Mouse (Mus musculus) left cerebral cortex, adult 11 months (tissue): ENCODE data around the gene Parl.
A peak's percentile ranks its signal among the peaks of the same experiment; 100 is the strongest.

ENCODE experiments used
- DNase-seq: peaks from one replicate; pipeline ENCODE4 v3.0.0; 2022; ENCODE audit warnings: low spot score

The Parl gene

DNA sequence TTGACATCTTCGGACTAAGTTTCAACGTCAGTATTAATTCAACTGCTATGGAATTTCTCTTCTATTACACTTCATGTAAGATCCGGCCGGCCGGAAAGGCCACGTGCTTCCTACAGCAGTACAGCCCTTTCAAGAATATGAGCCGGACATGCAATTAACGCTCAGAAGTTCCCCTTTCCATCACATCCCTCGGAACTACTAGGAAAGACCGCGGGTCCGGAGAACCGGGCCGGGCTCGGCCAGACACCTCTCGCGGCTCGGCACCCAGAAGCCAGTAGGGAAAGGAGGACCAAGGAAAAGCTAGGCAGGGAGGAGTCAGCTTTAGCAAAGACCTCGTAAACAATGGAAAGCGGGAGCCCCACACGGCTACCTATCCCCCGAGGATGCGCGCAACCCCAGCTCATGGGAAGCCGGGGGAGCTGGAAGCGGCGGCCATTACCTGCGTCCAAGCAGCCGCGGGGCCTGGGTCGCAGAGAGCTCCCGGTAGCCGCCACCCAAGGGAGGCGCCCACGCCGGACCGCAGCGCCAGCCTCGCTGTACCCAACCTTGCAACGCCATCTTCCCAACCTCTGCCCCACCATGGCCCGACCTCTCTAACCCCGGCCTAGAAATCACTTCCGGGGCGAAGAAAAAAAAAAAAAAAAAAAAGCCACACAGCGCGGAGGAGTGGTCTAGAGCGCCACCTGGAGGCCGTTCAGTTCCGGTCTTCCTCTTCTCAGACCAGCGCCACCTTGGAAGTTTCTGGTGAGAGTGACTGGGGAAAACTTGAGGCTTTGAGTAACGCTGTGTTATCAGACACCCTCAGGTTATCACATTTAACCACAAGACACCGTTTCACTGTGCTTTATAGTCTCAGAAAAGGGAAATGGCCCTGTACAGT lies at the start of gene Parl:
Parl (minus strand) TSS at position 618 of the 880 bp plus-strand sequence.
- DNase-seq: peak; percentile 45

GRCm38 (mm10) chr16:20345464-20345863 lies 43.3 kb upstream of the Parl start:
- DNase-seq: no peak

GRCm38 (mm10) chr16:20338616-20339015 lies 36.4 kb upstream of the Parl start:
- peak; percentile 82 for DNase-seq

DNA sequence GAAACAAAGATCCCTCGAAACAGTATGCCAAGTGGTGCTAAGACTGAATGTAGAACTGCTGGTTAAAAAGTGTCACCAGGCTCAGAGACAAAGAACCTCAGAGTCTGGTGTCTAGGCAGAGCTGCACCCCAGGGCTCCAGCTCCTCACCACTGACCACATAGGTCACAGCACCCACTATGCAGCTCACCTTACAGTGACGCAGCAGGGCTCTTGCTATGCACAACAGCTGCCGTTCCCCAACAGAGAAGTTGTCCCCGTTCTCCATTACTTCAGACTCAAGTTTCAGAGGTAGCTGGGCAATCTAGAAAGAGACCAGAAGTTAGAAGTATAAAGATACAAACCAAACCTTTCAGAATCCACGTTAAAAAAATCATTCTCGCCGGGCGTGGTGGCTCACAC lies 32.7 kb upstream of the Parl start:
- DNase-seq: no peak

- no peak for DNase-seq
These were observed 26.1 kb upstream of the Parl start for GRCm38 (mm10) chr16:20328306-20328705.

DNA sequence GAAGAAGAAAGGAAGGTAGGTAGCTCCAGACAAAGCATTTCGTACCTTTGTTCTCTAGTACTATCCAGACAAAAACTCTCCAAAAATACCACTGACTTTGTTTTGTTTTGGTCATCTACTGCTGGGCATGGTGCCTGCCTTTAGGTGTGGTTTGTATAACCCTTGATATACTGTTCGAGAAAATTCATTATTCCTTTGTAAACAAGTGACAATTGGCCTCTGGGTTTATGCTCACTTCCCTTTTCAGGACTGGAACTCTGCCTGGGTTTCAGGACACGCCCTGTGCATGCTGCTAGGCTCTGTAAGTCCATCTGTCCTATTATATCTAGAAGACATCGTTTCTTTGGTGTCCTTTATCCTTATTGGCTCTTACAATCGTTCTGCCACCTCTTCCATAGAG lies 23.1 kb upstream of the Parl start, which contains the start of gene Cyp2ab1:
Cyp2ab1 (minus strand) TSS at position 119 of the 400 bp plus-strand sequence.
- no peak for DNase-seq

GRCm38 (mm10) chr16:20323907-20324306 lies 21.7 kb upstream of the Parl start:
- no peak for DNase-seq

DNA sequence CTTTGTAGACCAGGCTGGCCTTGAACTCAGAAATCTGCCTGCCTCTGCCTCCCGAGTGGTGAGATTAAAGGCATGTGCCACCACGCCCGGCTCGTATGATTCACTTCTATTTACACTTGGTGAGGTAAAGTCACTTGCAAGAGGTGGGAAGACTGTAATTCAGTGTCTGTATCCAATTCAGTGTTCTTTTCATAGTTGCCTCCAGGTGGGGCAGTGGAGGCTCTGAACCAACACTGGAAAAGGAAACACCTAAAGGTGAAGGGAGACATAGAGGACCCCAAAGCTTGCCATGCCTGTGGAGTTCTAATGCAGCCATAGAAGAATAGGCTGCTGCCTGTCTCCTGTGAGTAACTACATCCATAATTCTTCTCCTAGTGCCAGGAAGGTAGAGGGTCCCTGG lies 20.1 kb upstream of the Parl start:
- no peak for DNase-seq

- DNase-seq: no peak
These were observed 14.6 kb upstream of the Parl start for GRCm38 (mm10) chr16:20316770-20317169.

DNA sequence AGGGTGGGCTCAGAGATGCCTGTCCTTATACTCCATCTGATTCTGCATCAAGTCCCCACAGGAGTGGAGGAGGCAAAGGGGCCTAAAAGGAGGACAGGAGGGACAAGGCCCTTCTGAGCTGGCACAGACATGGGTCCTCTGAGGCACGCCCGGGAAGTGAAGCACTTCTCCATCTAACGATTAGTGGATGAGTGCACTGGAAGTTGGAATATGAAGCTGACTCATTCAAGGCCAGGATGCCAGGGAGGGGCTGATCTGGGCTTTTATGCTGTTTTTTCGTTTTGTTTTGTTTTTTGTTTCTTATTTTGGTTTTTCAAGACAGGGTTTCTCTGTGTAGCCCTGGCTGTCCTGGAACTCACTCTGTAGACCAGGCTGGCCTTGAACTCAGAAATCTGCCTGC lies 13.1 kb upstream of the Parl start:
- DNase-seq: no peak

DNA sequence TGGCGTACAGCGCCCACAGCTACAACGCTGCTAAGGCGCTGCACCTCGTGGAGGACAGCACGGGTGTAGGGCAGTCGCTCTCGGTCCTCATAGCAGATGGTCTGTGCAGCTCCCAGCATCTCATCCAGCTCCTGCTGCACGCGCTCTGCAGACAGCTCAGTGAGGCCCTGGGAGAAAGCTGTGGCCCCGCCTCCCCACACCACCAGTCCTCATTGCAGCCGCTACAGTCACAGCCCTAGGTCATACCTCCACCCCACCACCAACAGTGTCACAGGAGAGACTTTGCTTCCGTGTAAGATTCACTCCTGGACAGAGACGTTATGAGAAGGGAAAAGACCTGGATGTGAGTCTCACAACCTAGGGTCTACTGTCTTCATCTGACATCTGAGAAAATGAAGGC lies 10.1 kb upstream of the Parl start:
- DNase-seq: no peak

GRCm38 (mm10) chr16:20300076-20300475 lies 2.1 kb downstream of the Parl start:
- no peak for DNase-seq

GRCm38 (mm10) chr16:20280238-20280637 lies 21.9 kb downstream of the Parl start:
- DNase-seq: no peak

DNA sequence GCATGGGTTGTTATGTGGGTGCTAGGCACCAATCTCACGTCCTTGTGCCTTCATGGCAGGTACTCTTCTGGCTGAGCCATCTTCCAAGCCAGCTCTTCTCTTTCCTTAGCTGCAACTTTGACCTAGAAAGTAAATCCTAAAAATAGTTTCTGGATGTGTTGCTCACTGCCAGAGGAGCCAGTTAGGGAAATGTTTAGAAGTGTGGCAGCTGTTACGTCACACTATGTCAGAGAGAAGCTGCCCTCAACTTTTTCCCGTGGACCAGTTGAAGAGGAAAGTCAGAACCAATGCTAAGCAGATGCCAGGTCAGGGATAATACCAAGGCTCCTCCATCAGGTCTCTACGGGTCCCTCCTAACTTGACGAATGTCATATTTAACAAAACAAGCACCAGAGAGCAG lies 22.8 kb downstream of the Parl start:
- DNase-seq: no peak

DNA sequence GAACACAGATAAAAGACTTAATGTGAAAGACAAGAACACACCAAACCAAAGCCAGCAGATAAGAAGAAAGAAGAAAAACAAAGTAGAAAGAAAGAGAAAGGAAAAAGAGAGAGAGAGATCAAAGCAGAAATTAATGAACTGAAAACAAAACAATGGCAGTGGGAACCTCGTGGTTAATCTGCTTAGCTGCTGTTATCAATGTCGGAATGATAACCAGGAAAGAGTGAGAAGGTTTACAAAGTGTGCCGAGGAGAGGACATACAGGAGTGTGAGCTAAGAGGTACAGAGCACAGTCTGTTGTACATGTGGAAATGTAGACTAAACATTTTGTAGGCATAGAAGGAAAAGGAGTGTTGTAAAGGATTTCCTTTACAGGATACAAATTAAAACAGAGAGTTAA lies 29.2 kb downstream of the Parl start:
- DNase-seq: no peak

- DNase-seq: no peak
These were observed 30.8 kb downstream of the Parl start for GRCm38 (mm10) chr16:20271339-20271738.

DNA sequence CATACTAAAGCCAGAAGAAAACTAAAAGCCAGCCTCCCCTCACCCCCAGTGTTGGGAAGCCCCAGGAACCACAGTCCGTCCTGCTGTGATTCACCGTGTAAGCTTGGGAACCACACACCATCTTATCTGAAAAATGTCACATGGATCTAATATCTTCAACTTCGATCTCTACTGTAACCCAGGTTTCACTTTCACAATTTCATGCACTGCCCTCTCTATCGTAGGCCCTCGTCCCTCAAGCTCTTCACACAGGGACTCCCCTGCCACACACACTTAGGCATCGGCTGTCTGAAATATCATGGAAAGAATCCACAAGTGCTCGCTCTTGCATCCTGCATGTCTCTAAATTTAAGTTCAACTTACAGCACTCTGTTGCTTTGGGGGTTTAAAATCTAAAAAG lies 37.1 kb downstream of the Parl start:
- DNase-seq: no peak

DNA sequence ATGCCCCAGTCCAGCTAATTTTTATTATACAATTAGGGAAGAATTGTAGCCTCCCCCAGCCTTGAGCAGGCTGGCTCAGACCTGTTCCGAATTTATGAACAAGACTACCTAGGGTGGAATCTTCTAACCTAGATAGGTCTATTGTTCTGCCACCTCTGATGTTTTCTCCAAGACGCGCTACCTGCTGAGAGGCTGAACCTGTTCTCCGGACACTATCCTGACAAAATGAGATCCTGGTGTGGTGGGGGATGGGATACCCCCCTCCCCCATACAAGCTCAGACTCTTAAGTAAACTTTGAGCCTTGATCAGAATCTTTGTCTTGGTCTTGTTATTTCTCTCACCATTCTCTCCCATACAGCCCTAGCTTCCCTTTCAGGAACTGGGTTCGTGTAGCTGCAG lies 44.3 kb downstream of the Parl start:
- no peak for DNase-seq

GRCm38 (mm10) chr16:20248442-20249174 lies 53.6 kb downstream of the Parl start:
- no peak for DNase-seq

GRCm38 (mm10) chr16:20247103-20247502 lies 55.1 kb downstream of the Parl start:
- DNase-seq: no peak

DNA sequence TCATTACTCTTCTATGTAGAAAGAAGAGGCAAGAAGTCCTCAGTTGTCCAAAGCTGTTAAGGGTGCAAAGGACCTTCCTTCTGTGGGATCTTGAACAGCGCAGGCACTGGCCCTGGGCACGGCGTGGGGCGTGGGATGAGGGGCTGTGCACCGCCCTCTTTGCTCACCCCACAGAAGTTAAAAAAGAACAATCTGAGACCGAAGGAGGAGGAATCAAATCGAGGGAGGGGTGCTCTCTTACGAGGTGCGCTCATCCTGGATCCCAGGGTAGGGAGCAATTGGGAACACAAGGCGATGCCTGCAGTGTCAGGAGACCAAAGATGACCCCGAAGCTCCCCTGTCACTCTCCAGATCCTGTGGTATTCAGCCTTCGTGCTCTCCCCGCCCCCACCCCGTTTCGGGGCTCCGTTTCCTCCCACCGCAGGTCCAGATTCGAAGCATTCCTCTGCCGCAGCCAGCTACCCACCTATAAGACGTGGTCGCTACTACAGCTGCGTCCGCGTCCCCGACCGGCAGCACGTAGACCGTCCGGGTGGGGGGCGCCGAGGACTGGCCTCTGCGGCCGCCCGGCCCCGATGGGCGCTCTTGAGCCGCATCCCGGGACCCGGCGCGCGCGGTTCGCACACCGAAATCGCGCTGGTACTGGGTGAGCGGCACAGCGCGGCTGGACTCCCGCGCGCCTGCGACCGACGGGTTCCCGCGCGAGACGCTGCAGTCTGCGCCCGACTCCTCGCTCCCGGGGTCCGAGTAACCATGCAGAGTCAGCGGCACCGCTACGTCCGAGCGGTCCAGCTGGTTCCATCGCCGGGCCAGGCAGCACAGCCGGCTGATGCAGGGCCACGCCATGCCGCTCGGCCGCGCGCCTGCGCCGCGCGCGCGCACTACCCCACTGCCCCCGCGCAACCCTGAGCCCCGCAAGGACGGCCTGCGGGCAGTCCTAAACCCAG lies 61.4 kb downstream of the Parl start, which contains the start of gene Map6d1:
Map6d1 (minus strand) TSS at position 891 of the 947 bp plus-strand sequence.
- DNase-seq: no peak

GRCm38 (mm10) chr16:20238646-20239045 lies 63.5 kb downstream of the Parl start:
- no peak for DNase-seq
